Mouse (Mus musculus): Measurements from ENCODE around the gene Eif2b5. TPM values are rescaled to one million over a fixed set of nuclear protein-coding genes. Genes with fewer than 3 reads are reported as not detected.

The Eif2b5 gene
- 43.3 to 54.2 TPM (median 47.7 TPM) in 4 replicates for total RNA-seq (2023; ENCODE audit: inconsistent age)

GRCm38 (mm10) chr16:20498677-20499475 is at the start of gene Eif2b5:
TSS of gene Eif2b5 (plus strand) at chr16:20498817.

GRCm38 (mm10) chr16:20516726-20517201 is 18.1 kb downstream of the Eif2b5 start, which contains the start of gene Dvl3:
TSS of gene Dvl3 (plus strand) at chr16:20516982.

GRCm38 (mm10) chr16:20535296-20536080 is 36.9 kb downstream of the Eif2b5 start, which contains the start of gene Ap2m1:
TSS of gene Ap2m1 (plus strand) at chr16:20535478.

GRCm38 (mm10) chr16:20548096-20548948 is 49.7 kb downstream of the Eif2b5 start, which contains the start of gene Abcf3:
TSS of gene Abcf3 (plus strand) at chr16:20548577.

Other genes with a start within 250 kb of the Eif2b5 start
- 54.5 to 71.4 TPM (median 65.0 TPM) in 4 replicates for gene Parl, start 196.4 kb upstream of the Eif2b5 start, total RNA-seq (2023; ENCODE audit: inconsistent age)
- gene Cyp2ab1, start 173.4 kb upstream of the Eif2b5 start, total RNA-seq (2023; ENCODE audit: inconsistent age): not detected in 4 replicates
- 23.2 to 31.8 TPM (median 28.8 TPM) in 4 replicates for gene Abcc5, start 72.4 kb upstream of the Eif2b5 start, total RNA-seq (2023; ENCODE audit: inconsistent age)
- gene Dvl3, start 18.2 kb downstream of the Eif2b5 start, total RNA-seq (2023; ENCODE audit: inconsistent age): 36.5 to 43.6 TPM (median 40.5 TPM) in 4 replicates
- gene Ap2m1, start 36.7 kb downstream of the Eif2b5 start, total RNA-seq (2023; ENCODE audit: inconsistent age): 161 to 198 TPM (median 189 TPM) in 4 replicates
- gene Abcf3, start 49.8 kb downstream of the Eif2b5 start, total RNA-seq (2023; ENCODE audit: inconsistent age): 87.9 to 111 TPM (median 94.7 TPM) in 4 replicates
- 0.16 to 0.22 TPM in 2 of 4 replicates, not detected in the others for gene Vwa5b2, start 90.7 kb downstream of the Eif2b5 start, total RNA-seq (2023; ENCODE audit: inconsistent age)
- gene Eef1akmt4, start 112.8 kb downstream of the Eif2b5 start, total RNA-seq (2023; ENCODE audit: inconsistent age): 3.2 to 6.3 TPM (median 5.3 TPM) in 4 replicates
- not detected in 4 replicates for gene Gm49333, start 112.8 kb downstream of the Eif2b5 start, total RNA-seq (2023; ENCODE audit: inconsistent age)
- gene Alg3, start 112.9 kb downstream of the Eif2b5 start, total RNA-seq (2023; ENCODE audit: inconsistent age): 9.2 to 16.0 TPM (median 12.0 TPM) in 4 replicates
- 0.81 to 0.93 TPM in 2 of 4 replicates, not detected in the others for gene Camk2n2, start 122.5 kb downstream of the Eif2b5 start, total RNA-seq (2023; ENCODE audit: inconsistent age)
- 0.29 TPM in 1 of 4 replicates, not detected in the others for gene Ece2, start 131.0 kb downstream of the Eif2b5 start, total RNA-seq (2023; ENCODE audit: inconsistent age)
- 115 to 128 TPM (median 126 TPM) in 4 replicates for gene Psmd2, start 152.8 kb downstream of the Eif2b5 start, total RNA-seq (2023; ENCODE audit: inconsistent age)
- 314 to 343 TPM (median 331 TPM) in 4 replicates for gene Eif4g1, start 169.5 kb downstream of the Eif2b5 start, total RNA-seq (2023; ENCODE audit: inconsistent age)
- gene Fam131a, start 194.4 kb downstream of the Eif2b5 start, total RNA-seq (2023; ENCODE audit: inconsistent age): 0.22 to 0.66 TPM (median 0.33 TPM) in 4 replicates
- 15.6 to 18.0 TPM (median 17.4 TPM) in 4 replicates for gene Polr2h, start 218.8 kb downstream of the Eif2b5 start, total RNA-seq (2023; ENCODE audit: inconsistent age)
- gene Clcn2, start 218.9 kb downstream of the Eif2b5 start, total RNA-seq (2023; ENCODE audit: inconsistent age): 1.7 to 3.0 TPM (median 2.5 TPM) in 4 replicates
- not detected in 4 replicates for gene Chrd, start 234.3 kb downstream of the Eif2b5 start, total RNA-seq (2023; ENCODE audit: inconsistent age)
- gene Thpo, start 235.7 kb downstream of the Eif2b5 start, total RNA-seq (2023; ENCODE audit: inconsistent age): not detected in 4 replicates